Mouse (Mus musculus): ENCODE data around the gene Adgrg3. TPM values are rescaled to one million over a fixed set of nuclear protein-coding genes. Genes with fewer than 3 reads are reported as not detected.

Adgrg3 gene
- 1.4 TPM for polyA plus RNA-seq (2017; shearing (Covaris generic))

GRCm38 (mm10) chr8:95017451-95017850 is at the start of gene Adgrg3:
Gene Adgrg3 (plus strand): TSS chr8:95017692.

GRCm38 (mm10) chr8:94974467-94975165 is 42.9 kb upstream of the Adgrg3 start, which contains the start of gene Adgrg1:
Gene Adgrg1 (plus strand): TSS chr8:94974751.

GRCm38 (mm10) chr8:95054927-95055510 is 37.5 kb downstream of the Adgrg3 start, which contains the start of gene Drc7:
Gene Drc7 (plus strand): TSS chr8:95055103.

GRCm38 (mm10) chr8:95080381-95081341 is 63.2 kb downstream of the Adgrg3 start, which contains the start of gene Katnb1:
Gene Katnb1 (plus strand): TSS chr8:95081186.

Other genes starting within 250 kb of the Adgrg3 start
- 0.37 TPM for gene Cx3cl1, start 245.7 kb upstream of the Adgrg3 start, polyA plus RNA-seq (2017; shearing (Covaris generic))
- gene Ccl17, start 207.2 kb upstream of the Adgrg3 start, polyA plus RNA-seq (2017; shearing (Covaris generic)), result not detected
- 72.7 TPM for gene Coq9, start 179.4 kb upstream of the Adgrg3 start, polyA plus RNA-seq (2017; shearing (Covaris generic))
- 104 TPM for gene Ciapin1, start 179.3 kb upstream of the Adgrg3 start, polyA plus RNA-seq (2017; shearing (Covaris generic))
- gene Polr2c, start 160.2 kb upstream of the Adgrg3 start, polyA plus RNA-seq (2017; shearing (Covaris generic)), result 127 TPM
- 2.8 TPM for gene Dok4, start 141.4 kb upstream of the Adgrg3 start, polyA plus RNA-seq (2017; shearing (Covaris generic))
- 0.11 TPM for gene Ccdc102a, start 99.6 kb upstream of the Adgrg3 start, polyA plus RNA-seq (2017; shearing (Covaris generic))
- 2.6 TPM for gene Adgrg5, start 94.0 kb upstream of the Adgrg3 start, polyA plus RNA-seq (2017; shearing (Covaris generic))
- gene Adgrg1, start 42.9 kb upstream of the Adgrg3 start, polyA plus RNA-seq (2017; shearing (Covaris generic)), result 3.2 TPM
- gene Drc7, start 37.4 kb downstream of the Adgrg3 start, polyA plus RNA-seq (2017; shearing (Covaris generic)), result not detected
- 22.2 TPM for gene Katnb1, start 63.5 kb downstream of the Adgrg3 start, polyA plus RNA-seq (2017; shearing (Covaris generic))
- gene Kifc3, start 185.1 kb downstream of the Adgrg3 start, polyA plus RNA-seq (2017; shearing (Covaris generic)), result 0.51 TPM

Measured in CD4-positive, CD25-positive, alpha-beta regulatory T cell, adult 9 weeks (primary cell).